In the genomic region with DNA sequence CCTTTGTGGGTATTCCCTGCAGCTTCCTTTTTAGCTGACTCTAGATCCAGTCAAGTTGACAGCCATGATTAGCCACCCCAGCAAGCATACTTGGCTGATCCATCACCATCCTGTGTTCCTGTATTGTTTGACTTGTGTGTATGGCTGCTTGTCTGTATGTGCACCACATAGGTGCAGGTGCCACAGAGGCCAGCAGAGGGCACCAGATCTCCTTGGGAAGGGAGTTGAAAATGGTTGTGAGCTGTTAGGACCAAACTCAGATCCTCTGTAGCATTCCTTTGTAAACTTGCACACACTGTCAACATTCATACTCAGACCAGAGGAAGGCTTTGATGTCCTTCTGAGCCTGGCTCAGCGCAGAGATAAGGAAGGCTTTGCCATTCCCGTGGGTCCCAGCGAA, we compare ENCODE assay signal across 15 mouse cellular contexts.
A peak's percentile ranks its signal among the peaks of the same experiment; 100 is the strongest.
DNase-seq lines count a peak whose midpoint lies in the region; ATAC-seq and TF ChIP-seq lines count a peak whose summit lies in the region.
"Had no signal": no experiment of that assay in that cellular context is flagged by ENCODE, and none has a peak within 500 bp of the region (broad histone marks: within the 10 kb centered on the region; RNA-seq: fewer than 3 reads in every experiment).

No protein-coding gene starts in this region.

- H3K27me3 ChIP-seq in stomach, postnatal 0 days (ENCODE audit: control insufficient read depth, insufficient read depth, low read length), result no peaks in the 10 kb centered on the region
- H3K27me3 ChIP-seq: midbrain, embryonic 13.5 days; neural tube, embryonic 12.5 days had no signal

- H3K9ac ChIP-seq in stomach, postnatal 0 days (ENCODE audit: low read length), result no peak overlapping the region
- H3K9ac ChIP-seq: heart, embryonic 13.5 days; midbrain, embryonic 13.5 days; neural tube, embryonic 12.5 days had no signal

- no peaks in the 10 kb centered on the region for H3K9me3 ChIP-seq in stomach, postnatal 0 days (ENCODE audit: control insufficient read depth, low read length)
- H3K9me3 ChIP-seq: neural tube, embryonic 12.5 days had no signal

- 91% methylated on average over 3 of the region's 3 CpGs for WGBS in stomach, postnatal 0 days

- no peak for ATAC-seq in CD4-positive, CD25-positive, alpha-beta regulatory T cell, adult 4 months
- ATAC-seq in stomach, postnatal 0 days (ENCODE audit: low FRiP score, low TSS enrichment), result no peak
- ATAC-seq: midbrain, embryonic 13.5 days had no signal

- no peak overlapping the region for H3K27ac ChIP-seq in layer of hippocampus, adult 2 months
- H3K27ac ChIP-seq in stomach, postnatal 0 days (replicated peaks), result no peak overlapping the region
- H3K27ac ChIP-seq: heart, embryonic 13.5 days; midbrain, embryonic 13.5 days; neural tube, embryonic 12.5 days had no signal

- peak; percentile 3 for DNase-seq in CD4-positive, CD25-positive, alpha-beta regulatory T cell, adult 2 months (ENCODE audit: low read depth, low spot score)
- no peak for DNase-seq in layer of hippocampus, adult 2 months (ENCODE audit: low spot score in 2 of 2)
- DNase-seq in layer of hippocampus, adult 9-11 months, result no peak
- peak; percentile 20 for DNase-seq in thymus, postnatal 4 days
- DNase-seq in thymus, adult 18-20 months, result no peak
- DNase-seq in stomach, postnatal 0 days (ENCODE audit: low spot score), result no peak
- no peak for DNase-seq in heart, adult 18-20 months
- DNase-seq: gastrocnemius, postnatal 36 days; kidney, adult 18-20 months; liver; spleen, adult 18-20 months had no signal

- no peak overlapping the region for H3K4me2 ChIP-seq in stomach, postnatal 0 days (replicated peaks; ENCODE audit: low read depth)
- H3K4me2 ChIP-seq: heart, embryonic 13.5 days; midbrain, embryonic 13.5 days; neural tube, embryonic 12.5 days had no signal

- TF ChIP-seq CTCF in layer of hippocampus, adult 2 months (conservative IDR thresholded peaks at IDR 0.05), result peak; percentile 39
- TF ChIP-seq CTCF in stomach, postnatal 0 days (IDR thresholded peaks at IDR 0.05; ENCODE audit: low read depth), result peak; percentile 40

- no peaks in the 10 kb centered on the region for H3K36me3 ChIP-seq in stomach, postnatal 0 days (ENCODE audit: control insufficient read depth, insufficient read depth, low read length)
- H3K36me3 ChIP-seq: heart, embryonic 13.5 days; midbrain, embryonic 13.5 days; neural tube, embryonic 12.5 days had no signal

- no peaks in the 10 kb centered on the region for H3K4me1 ChIP-seq in stomach, postnatal 0 days (replicated peaks; ENCODE audit: control insufficient read depth, insufficient read depth)
- H3K4me1 ChIP-seq: heart, embryonic 13.5 days; neural tube, embryonic 12.5 days had no signal

- no peak for TF ChIP-seq EP300 in stomach, postnatal 0 days (optimal IDR thresholded peaks at IDR 0.05)

- no peak overlapping the region for H3K4me3 ChIP-seq in layer of hippocampus, adult 2 months
- no peak overlapping the region for H3K4me3 ChIP-seq in stomach, postnatal 0 days (ENCODE audit: low read depth, low read length)
- H3K4me3 ChIP-seq: heart, embryonic 13.5 days; midbrain, embryonic 13.5 days; neural tube, embryonic 12.5 days had no signal

Comparison
In these comparisons a context has a peak if more than half of its experiments do, and no peak if none do; other contexts are left out.
1. DNase-seq: peak in CD4-positive, CD25-positive, alpha-beta regulatory T cell, adult 2 months (single experiment) and thymus, postnatal 4 days (single experiment); none in layer of hippocampus, adult 2 months (0 of 2), layer of hippocampus, adult 9-11 months (single experiment), thymus, adult 18-20 months (0 of 2), stomach, postnatal 0 days (single experiment) and heart, adult 18-20 months (0 of 2).